Mouse (Mus musculus): ENCODE results near the gene Nectin1. TPM values are rescaled to one million over a fixed set of nuclear protein-coding genes. Genes with fewer than 3 reads are reported as not detected.

Nectin1 gene
- total and polyA plus RNA-seq, 2 experiments, result 4.0 to 38.6 TPM

- 87% methylated on average over 8 of the region's 8 CpGs for WGBS
- H3K4me1 ChIP-seq (ENCODE audit: control insufficient read depth, insufficient read depth, low read length), result no peaks in the 10 kb centered on the region
- TF ChIP-seq CTCF (IDR thresholded peaks at IDR 0.05; ENCODE audit: low read depth, low read length) (no peak), POLR2A (IDR thresholded peaks at IDR 0.05; ENCODE audit: extremely low read depth, insufficient read depth, low read length) (no peak)
- H3K79me2 ChIP-seq (ENCODE audit: control insufficient read depth, insufficient read depth, low read length), result no peaks in the 10 kb centered on the region
- H3K36me3 ChIP-seq (ENCODE audit: control insufficient read depth, insufficient read depth, low read length), result no peaks in the 10 kb centered on the region
- no peak overlapping the region for H3K27ac ChIP-seq (replicated peaks; ENCODE audit: insufficient read depth, low read depth, low read length)
- no peak overlapping the region for H3K9ac ChIP-seq (ENCODE audit: low read depth, low read length)
- no peak for DNase-seq (ENCODE audit: extremely low read depth, low read depth, low spot score)
- no peaks in the 10 kb centered on the region for H3K27me3 ChIP-seq (ENCODE audit: control insufficient read depth, insufficient read depth, low read length)
- H3K4me3 ChIP-seq (ENCODE audit: insufficient read depth, low read depth, low read length), result no peak overlapping the region
These were observed 106.5 kb downstream of the Nectin1 start for GRCm38 (mm10) chr9:43850281-43850680.

- no peaks in the 10 kb centered on the region for H3K27me3 ChIP-seq (ENCODE audit: control insufficient read depth, insufficient read depth, low read length)
These were observed 107.4 kb downstream of the Nectin1 start for GRCm38 (mm10) chr9:43851154-43851553.

GRCm38 (mm10) chr9:43855887-43856286, 112.1 kb downstream of the Nectin1 start:
- Histone ChIP-seq H3K79me2 (ENCODE audit: control insufficient read depth, insufficient read depth, low read length) (no peaks in the 10 kb centered on the region), H3K4me1 (ENCODE audit: control insufficient read depth, insufficient read depth, low read length) (no peaks in the 10 kb centered on the region), H3K4me3 (ENCODE audit: insufficient read depth, low read depth, low read length) (no peak overlapping the region), H3K27me3 (ENCODE audit: control insufficient read depth, insufficient read depth, low read length) (no peaks in the 10 kb centered on the region), H3K9ac (ENCODE audit: low read depth, low read length) (no peak overlapping the region), H3K27ac (replicated peaks; ENCODE audit: insufficient read depth, low read depth, low read length) (no peak overlapping the region), H3K36me3 (ENCODE audit: control insufficient read depth, insufficient read depth, low read length) (no peaks in the 10 kb centered on the region)
- no peak for DNase-seq (ENCODE audit: extremely low read depth, low read depth, low spot score)
- WGBS, result 84% methylated on average over 7 of the region's 7 CpGs
- TF ChIP-seq POLR2A (IDR thresholded peaks at IDR 0.05; ENCODE audit: extremely low read depth, insufficient read depth, low read length) (no peak), CTCF (IDR thresholded peaks at IDR 0.05; ENCODE audit: low read depth, low read length) (no peak)

More at GRCm38 (mm10) chr9:43851154-43851553, 107.4 kb downstream of the Nectin1 start:
- Histone ChIP-seq H3K79me2 (ENCODE audit: control insufficient read depth, insufficient read depth, low read length) (no peaks in the 10 kb centered on the region), H3K9ac (ENCODE audit: low read depth, low read length) (no peak overlapping the region), H3K36me3 (ENCODE audit: control insufficient read depth, insufficient read depth, low read length) (no peaks in the 10 kb centered on the region), H3K4me3 (ENCODE audit: insufficient read depth, low read depth, low read length) (no peak overlapping the region), H3K4me1 (ENCODE audit: control insufficient read depth, insufficient read depth, low read length) (no peaks in the 10 kb centered on the region), H3K27ac (replicated peaks; ENCODE audit: insufficient read depth, low read depth, low read length) (no peak overlapping the region)
- TF ChIP-seq CTCF (IDR thresholded peaks at IDR 0.05; ENCODE audit: low read depth, low read length), result no peak
- TF ChIP-seq POLR2A (IDR thresholded peaks at IDR 0.05; ENCODE audit: extremely low read depth, insufficient read depth, low read length), result no peak
- WGBS, result 69% methylated on average over 7 of the region's 7 CpGs
- DNase-seq (ENCODE audit: extremely low read depth, low read depth, low spot score), result no peak

Data from liver, adult 2 months (tissue).